Mouse (Mus musculus) cortical plate, adult 2 months (tissue): ENCODE results near the gene Tbkbp1.

Source experiments
- CTCF ChIP-seq: fragments of 200-500 bp; IDR thresholded peaks from 2 replicates; pipeline ENCODE4 v1.5.1; 2011; ENCODE audit warnings: mild to moderate bottlenecking, control low read depth, low read length; ENCODE audit not compliant: insufficient read depth; ENCODE audit errors: extremely low read depth
- POLR2A ChIP-seq: fragments of 200-500 bp; IDR thresholded peaks from 2 replicates; pipeline ENCODE4 v1.6.1; 2011; ENCODE audit warnings: mild to moderate bottlenecking, low read length, control low read depth; ENCODE audit not compliant: insufficient read depth; ENCODE audit errors: extremely low read depth

- TF ChIP-seq CTCF = no peak
- TF ChIP-seq POLR2A = no peak
Observed at GRCm38 (mm10) chr11:97197021-97197420, 45.7 kb upstream of the Tbkbp1 start.
